Mouse (Mus musculus) liver, embryonic 11.5 days (tissue): ENCODE measurements around the gene Cyp4x1. TPM values are rescaled to one million over a fixed set of nuclear protein-coding genes. Genes with fewer than 3 reads are reported as not detected.
A peak's percentile ranks its signal among the peaks of the same experiment; 100 is the strongest.

Experiments used
- ATAC-seq: fragments of 200-750 bp; cut with Nextera tagmentation; replicated peaks from 2 replicates; pipeline ENCODE4 v1.8.0; 2017; ENCODE audit warnings: moderate number of reproducible peaks, mild to moderate bottlenecking, moderate TSS enrichment, moderate library complexity; ENCODE audit not compliant: low FRiP score
- DNase-seq: peaks from one replicate; pipeline ENCODE4 v3.0.0-alpha.2; 2017; ENCODE audit warnings: low spot score
- H3K27ac ChIP-seq: fragments of 300-500 bp; sonication (generic); 2 replicates; pipeline ENCODE4 v1.5.1; 2014; ENCODE audit warnings: mild to moderate bottlenecking, low read depth, low read length, control low read depth
- H3K27me3 ChIP-seq: fragments of 300-500 bp; sonication (generic); replicated peaks from 2 replicates; pipeline ENCODE4 v1.6.1; 2014; ENCODE audit warnings: low read length, mixed read lengths; ENCODE audit not compliant: control insufficient read depth, insufficient read depth
- H3K36me3 ChIP-seq: fragments of 300-500 bp; sonication (generic); 2 replicates; pipeline ENCODE4 v1.6.1; 2014; ENCODE audit warnings: mild to moderate bottlenecking, low read length, moderate library complexity, mixed read lengths; ENCODE audit not compliant: control insufficient read depth, insufficient read depth
- H3K4me1 ChIP-seq: fragments of 300-500 bp; sonication (generic); replicated peaks from 2 replicates; pipeline ENCODE4 v1.6.1; 2014; ENCODE audit warnings: low read length, mixed read lengths; ENCODE audit not compliant: control insufficient read depth, insufficient read depth
- H3K4me2 ChIP-seq: fragments of 300-500 bp; sonication (generic); 2 replicates; pipeline ENCODE4 v1.6.1; 2014; ENCODE audit warnings: mild to moderate bottlenecking, control low read depth, moderate library complexity
- H3K4me3 ChIP-seq: fragments of 300-500 bp; sonication (generic); 2 replicates; pipeline ENCODE4 v1.5.1; 2014; ENCODE audit warnings: low read depth, low read length, control low read depth
- H3K9ac ChIP-seq: fragments of 300-500 bp; sonication (generic); 2 replicates; pipeline ENCODE4 v1.6.1; 2014; ENCODE audit warnings: low read depth, low read length, control low read depth
- H3K9me3 ChIP-seq: fragments of 300-500 bp; sonication (generic); 2 replicates; pipeline ENCODE4 v1.6.1; 2016; ENCODE audit warnings: low read length, inconsistent platforms, mixed read lengths; ENCODE audit not compliant: control insufficient read depth
- WGBS: fragments of 180-500 bp; shearing (Covaris S2); extraction: QIAGEN DNeasy Blood & Tissue Kit; methylation state at CpG from one replicate; pipeline ENCODE4 v1.1.7; 2014; 5-methylcytosine and 5-hydroxymethylcytosine counted together
- polyA plus RNA-seq: library from polyadenylated mRNA; unstranded; fragments of >200 nt; fragmentation: Nextera tagmentation; extraction: Ambion mirVana; gene quantifications from 2 replicates; pipeline ENCODE4 v1.2.1, GENCODE M21; 2014

Cyp4x1 gene
- polyA plus RNA-seq, 1 experiment from 2014 or later: 0.30 TPM

GRCm38 (mm10) chr4:115121608-115122007, 12.5 kb downstream of the Cyp4x1 start:
- ATAC-seq (no peak), DNase-seq (no peak)
- Histone ChIP-seq H3K4me1 (no peaks in the 10 kb centered on the region), H3K27ac (no peak overlapping the region), H3K9ac (no peak overlapping the region), H3K36me3 (no peaks in the 10 kb centered on the region), H3K4me3 (no peak overlapping the region), H3K9me3 (no peaks in the 10 kb centered on the region), H3K4me2 (no peak overlapping the region), H3K27me3 (no peaks in the 10 kb centered on the region)
- 73% methylated on average over 5 of the region's 5 CpGs for WGBS

- Histone ChIP-seq H3K4me2 (no peak overlapping the region), H3K36me3 (no peaks in the 10 kb centered on the region), H3K27ac (no peak overlapping the region), H3K4me3 (no peak overlapping the region), H3K9ac (no peak overlapping the region), H3K9me3 (no peaks in the 10 kb centered on the region), H3K27me3 (no peaks in the 10 kb centered on the region), H3K4me1 (no peaks in the 10 kb centered on the region)
- DNase-seq (no peak), ATAC-seq (no peak)
- 76% methylated on average over 2 of the region's 2 CpGs for WGBS
Measured at GRCm38 (mm10) chr4:115121162-115121561, 12.9 kb downstream of the Cyp4x1 start.

GRCm38 (mm10) chr4:115119642-115120041, 14.4 kb downstream of the Cyp4x1 start:
- Histone ChIP-seq H3K4me3 (no peak overlapping the region), H3K36me3 (no peaks in the 10 kb centered on the region), H3K27ac (no peak overlapping the region), H3K9me3 (no peaks in the 10 kb centered on the region), H3K9ac (no peak overlapping the region), H3K4me1 (no peaks in the 10 kb centered on the region), H3K4me2 (no peak overlapping the region), H3K27me3 (no peaks in the 10 kb centered on the region)
- ATAC-seq (no peak), DNase-seq (no peak)
- WGBS: 77% methylated on average over 3 of the region's 3 CpGs

GRCm38 (mm10) chr4:115113266-115113665, 20.8 kb downstream of the Cyp4x1 start:
- DNase-seq: no peak
- ATAC-seq: no peak
- H3K4me2 ChIP-seq: no peak overlapping the region
- WGBS: 22% methylated on average over 5 of the region's 5 CpGs
- no peak overlapping the region for H3K27ac ChIP-seq
- H3K9me3 ChIP-seq: no peaks in the 10 kb centered on the region
- no peak overlapping the region for H3K4me3 ChIP-seq
- H3K27me3 ChIP-seq: no peaks in the 10 kb centered on the region
- no peaks in the 10 kb centered on the region for H3K36me3 ChIP-seq
- H3K4me1 ChIP-seq: no peaks in the 10 kb centered on the region
- no peak overlapping the region for H3K9ac ChIP-seq

GRCm38 (mm10) chr4:115111167-115111566, 22.9 kb downstream of the Cyp4x1 start:
- Histone ChIP-seq H3K9ac (no peak overlapping the region), H3K27me3 (no peaks in the 10 kb centered on the region), H3K4me2 (no peak overlapping the region), H3K27ac (no peak overlapping the region), H3K4me1 (no peaks in the 10 kb centered on the region), H3K36me3 (no peaks in the 10 kb centered on the region), H3K4me3 (no peak overlapping the region), H3K9me3 (no peaks in the 10 kb centered on the region)
- DNase-seq (no peak), ATAC-seq (no peak)
- 69% methylated on average over 2 of the region's 2 CpGs for WGBS

GRCm38 (mm10) chr4:115103510-115103909, 30.6 kb downstream of the Cyp4x1 start:
- DNase-seq: no peak
- ATAC-seq: peak; percentile 69
- H3K4me1 ChIP-seq: no peaks in the 10 kb centered on the region
- no peaks in the 10 kb centered on the region for H3K9me3 ChIP-seq
- H3K36me3 ChIP-seq: no peaks in the 10 kb centered on the region
- H3K4me3 ChIP-seq: no peak overlapping the region
- H3K9ac ChIP-seq: no peak overlapping the region
- H3K27ac ChIP-seq: no peak overlapping the region
- 34% methylated on average over 4 of the region's 4 CpGs for WGBS
- no peaks in the 10 kb centered on the region for H3K27me3 ChIP-seq
- H3K4me2 ChIP-seq: no peak overlapping the region

GRCm38 (mm10) chr4:115101682-115102081, 32.4 kb downstream of the Cyp4x1 start:
- H3K4me1 ChIP-seq: peaks cover 13% of the 10 kb centered on the region
- 48% methylated on average over 6 of the region's 6 CpGs for WGBS
- H3K4me2 ChIP-seq: no peak overlapping the region
- H3K27ac ChIP-seq: no peak overlapping the region
- H3K9ac ChIP-seq: no peak overlapping the region
- 0 out of 2 replicates have a peak, but pooled peaks cover 3% of the 10 kb centered on the region for H3K27me3 ChIP-seq
- no peak for ATAC-seq
- no peak overlapping the region for H3K4me3 ChIP-seq
- no peak for DNase-seq
- no peaks in the 10 kb centered on the region for H3K36me3 ChIP-seq
- H3K9me3 ChIP-seq: no peaks in the 10 kb centered on the region

GRCm38 (mm10) chr4:115097146-115097496, 37.0 kb downstream of the Cyp4x1 start:
- ATAC-seq (no peak), DNase-seq (no peak)
- H3K4me3 ChIP-seq: peak overlapping the region; percentile 38
- peaks cover 47% of the 10 kb centered on the region for H3K4me1 ChIP-seq
- H3K9me3 ChIP-seq: no peaks in the 10 kb centered on the region
- 0 out of 2 replicates have a peak, but pooled peaks cover 9% of the 10 kb centered on the region for H3K27me3 ChIP-seq
- WGBS: 0% methylated on average over 6 of the region's 6 CpGs
- H3K36me3 ChIP-seq: no peaks in the 10 kb centered on the region
- H3K4me2 ChIP-seq: peak overlapping the region; percentile 79
- peak overlapping the region; percentile 98 for H3K27ac ChIP-seq
- H3K9ac ChIP-seq: peak overlapping the region; percentile 72

GRCm38 (mm10) chr4:115096435-115097145, 37.5 kb downstream of the Cyp4x1 start:
- Histone ChIP-seq H3K36me3 (no peaks in the 10 kb centered on the region), H3K27ac (peak overlapping the region; percentile 98), H3K9me3 (no peaks in the 10 kb centered on the region), H3K27me3 (0 out of 2 replicates have a peak, but pooled peaks cover 9% of the 10 kb centered on the region), H3K4me1 (peaks cover 47% of the 10 kb centered on the region), H3K9ac (peak overlapping the region; percentile 72), H3K4me3 (peak overlapping the region; percentile 38), H3K4me2 (peak overlapping the region; percentile 79)
- ATAC-seq (no peak; the same call in 1 of the 2 replicates), DNase-seq (no peak)
- WGBS: 9% methylated on average over 11 of the region's 11 CpGs
